Mouse (Mus musculus) ES-E14 (cell line): ENCODE measurements around the gene Mgat2. TPM values are rescaled to one million over a fixed set of nuclear protein-coding genes. Genes with fewer than 3 reads are reported as not detected.
"Not testable (repeated sequence)": the region's sequence is repeated elsewhere in the genome, so short reads cannot be mapped to it uniquely, and the experiment has no call there.

Experiments used
- DNase-seq: peaks from one replicate; pipeline ENCODE4 v3.0.0-alpha.2; 2013; ENCODE audit warnings: low read depth, low spot score
- H3K27ac ChIP-seq: 2 replicates; pipeline ENCODE4 v1.5.1; 2012; ENCODE audit warnings: low read depth, mild to moderate bottlenecking, low read length, moderate library complexity, mixed read lengths; ENCODE audit not compliant: poor library complexity, insufficient read depth, severe bottlenecking
- H3K36me3 ChIP-seq: 2 replicates; pipeline ENCODE4 v1.6.1; 2012; ENCODE audit warnings: mild to moderate bottlenecking, low read length, moderate library complexity, mixed read lengths; ENCODE audit not compliant: control insufficient read depth, poor library complexity, insufficient read depth, severe bottlenecking
- H3K4me1 ChIP-seq, 2 experiments: fragments of 150-350 bp in 1 of 2; sonication (generic) in 1 of 2; 2 replicates each; pipeline ENCODE4 v1.6.1; 2012; ENCODE audit warnings: low read length in 2 of 2, mild to moderate bottlenecking in 1 of 2, mixed read lengths in 1 of 2; ENCODE audit not compliant: control insufficient read depth in 2 of 2, insufficient read depth in 2 of 2, poor library complexity in 1 of 2
- H3K4me3 ChIP-seq, 2 experiments: fragments of 150-350 bp in 1 of 2; sonication (generic) in 1 of 2; 2 replicates each; pipeline ENCODE4 v1.5.1; 2012; ENCODE audit warnings: low read length in 2 of 2, low read depth in 1 of 2, mild to moderate bottlenecking in 1 of 2, mixed read lengths in 1 of 2; ENCODE audit not compliant: insufficient read depth in 1 of 2, poor library complexity in 1 of 2, severe bottlenecking in 1 of 2
- H3K9ac ChIP-seq: 2 replicates; pipeline ENCODE4 v1.6.1; 2012; ENCODE audit warnings: low read depth, mild to moderate bottlenecking, low read length, mixed read lengths; ENCODE audit not compliant: poor library complexity, insufficient read depth, severe bottlenecking
- H3K9me3 ChIP-seq: fragments of 150-350 bp; sonication (generic); 2 replicates; pipeline ENCODE4 v1.6.1; 2012; ENCODE audit warnings: low read depth, mild to moderate bottlenecking, low read length; ENCODE audit not compliant: control insufficient read depth, insufficient read depth
- CHD2 ChIP-seq: IDR thresholded peaks from 2 replicates; pipeline ENCODE4 v1.6.1; 2014; ENCODE audit warnings: mild to moderate bottlenecking, low read depth, low read length, inconsistent platforms
- HCFC1 ChIP-seq: IDR thresholded peaks from 2 replicates; pipeline ENCODE4 v1.6.1; 2012; ENCODE audit warnings: low read length, inconsistent platforms, borderline replicate concordance; ENCODE audit not compliant: insufficient read depth
- MAFK ChIP-seq: IDR thresholded peaks from 2 replicates; pipeline ENCODE4 v1.6.1; 2014; ENCODE audit warnings: mild to moderate bottlenecking, low read depth, low read length, inconsistent platforms; ENCODE audit not compliant: insufficient read depth
- ZC3H11A ChIP-seq: IDR thresholded peaks from 2 replicates; pipeline ENCODE4 v1.6.1; 2012; ENCODE audit warnings: low read depth, mild to moderate bottlenecking, inconsistent platforms, low read length, borderline replicate concordance
- ZNF384 ChIP-seq: IDR thresholded peaks from 2 replicates; pipeline ENCODE4 v1.6.1; 2012; ENCODE audit warnings: low read depth, low read length, inconsistent platforms
- in situ Hi-C, 2 experiments: fragments of 600-800 bp; cut with MboI; formaldehyde crosslinking; loops; one replicate each; pipeline ENCODE4 v1.15.1; 2025; ENCODE audit warnings: low sequenced_read_pairs in 2 of 2, inconsistent platforms in 1 of 2; ENCODE audit not compliant: unreplicated experiment in 2 of 2
- total RNA-seq: library from RNA; depleted of rRNA; stranded (reverse); fragments of 300-350 nt; gene quantifications from 2 replicates; pipeline ENCODE4 v1.2.3, GENCODE M21; 2012

Mgat2 gene
- total RNA-seq, 1 experiment, result 56.8 TPM

DNA sequence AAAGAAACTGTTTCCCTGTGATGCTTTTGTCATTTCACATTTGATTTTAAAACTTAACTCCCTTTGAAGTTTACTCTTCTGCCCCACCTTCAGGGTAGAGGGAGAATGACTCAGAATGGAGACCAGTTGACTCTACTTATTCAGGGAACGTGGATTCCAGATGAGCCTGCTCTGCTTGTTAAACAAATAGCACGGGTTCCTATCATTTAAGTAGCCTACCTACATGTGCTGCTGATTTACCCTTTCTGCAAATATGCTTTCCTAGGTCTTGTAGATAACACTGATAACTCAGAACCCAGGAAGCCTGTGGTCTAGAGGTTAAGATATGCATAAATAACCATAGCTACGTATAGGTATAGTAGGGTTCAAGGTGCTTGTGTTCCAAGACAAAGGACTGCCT, 19.1 kb upstream of the Mgat2 start:
- TF ChIP-seq HCFC1 (no peak), MAFK (no peak), ZC3H11A (no peak), CHD2 (no peak), ZNF384 (no peak)
- no peaks in the 10 kb centered on the region for H3K9me3 ChIP-seq
- H3K4me3 ChIP-seq, result no peak overlapping the region
- H3K9ac ChIP-seq, result no peak overlapping the region
- in situ Hi-C loops, result no loop called here
- no peaks in the 10 kb centered on the region for H3K36me3 ChIP-seq
- DNase-seq, result no peak
- no peak overlapping the region for H3K27ac ChIP-seq
- H3K4me1 ChIP-seq, result peaks cover 0 to 4% of the 10 kb centered on the region in 2 experiments

DNA sequence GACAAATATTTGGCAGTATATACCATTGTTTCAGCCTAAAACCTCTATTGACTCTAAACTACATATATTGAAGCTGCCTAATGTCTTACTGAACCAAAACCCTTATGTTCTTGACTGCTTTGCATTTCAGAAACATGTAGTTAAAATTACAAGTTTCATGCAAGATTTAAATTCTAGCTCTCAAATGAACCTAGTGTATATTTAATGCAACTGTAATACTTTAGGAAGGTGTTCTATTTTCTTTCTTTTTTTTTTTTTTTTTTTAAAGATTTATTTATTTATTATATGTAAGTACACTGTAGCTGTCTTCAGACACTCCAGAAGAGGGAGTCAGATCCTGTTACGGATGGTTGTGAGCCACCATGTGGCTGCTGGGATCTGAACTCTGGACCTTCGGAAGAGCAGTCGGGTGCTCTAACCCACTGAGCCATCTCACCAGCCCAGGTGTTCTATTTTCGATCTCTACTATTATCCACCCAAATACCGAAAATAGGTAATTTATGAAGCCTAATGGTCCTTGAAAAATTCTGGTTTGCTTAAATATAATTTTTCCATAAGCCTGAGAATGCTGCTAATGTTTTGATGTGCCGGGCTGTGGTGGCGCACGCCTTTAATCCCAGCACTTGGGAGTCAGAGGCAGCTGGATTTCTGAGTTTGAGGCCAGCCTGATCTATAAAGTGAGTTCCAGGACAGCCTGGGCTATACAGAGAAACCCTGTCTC, 16.9 kb upstream of the Mgat2 start:
- H3K27ac ChIP-seq, H3K36me3 ChIP-seq, in situ Hi-C loops, H3K4me3 ChIP-seq, H3K4me1 ChIP-seq, H3K9me3 ChIP-seq, DNase-seq, H3K9ac ChIP-seq: not testable (repeated sequence)

DNA sequence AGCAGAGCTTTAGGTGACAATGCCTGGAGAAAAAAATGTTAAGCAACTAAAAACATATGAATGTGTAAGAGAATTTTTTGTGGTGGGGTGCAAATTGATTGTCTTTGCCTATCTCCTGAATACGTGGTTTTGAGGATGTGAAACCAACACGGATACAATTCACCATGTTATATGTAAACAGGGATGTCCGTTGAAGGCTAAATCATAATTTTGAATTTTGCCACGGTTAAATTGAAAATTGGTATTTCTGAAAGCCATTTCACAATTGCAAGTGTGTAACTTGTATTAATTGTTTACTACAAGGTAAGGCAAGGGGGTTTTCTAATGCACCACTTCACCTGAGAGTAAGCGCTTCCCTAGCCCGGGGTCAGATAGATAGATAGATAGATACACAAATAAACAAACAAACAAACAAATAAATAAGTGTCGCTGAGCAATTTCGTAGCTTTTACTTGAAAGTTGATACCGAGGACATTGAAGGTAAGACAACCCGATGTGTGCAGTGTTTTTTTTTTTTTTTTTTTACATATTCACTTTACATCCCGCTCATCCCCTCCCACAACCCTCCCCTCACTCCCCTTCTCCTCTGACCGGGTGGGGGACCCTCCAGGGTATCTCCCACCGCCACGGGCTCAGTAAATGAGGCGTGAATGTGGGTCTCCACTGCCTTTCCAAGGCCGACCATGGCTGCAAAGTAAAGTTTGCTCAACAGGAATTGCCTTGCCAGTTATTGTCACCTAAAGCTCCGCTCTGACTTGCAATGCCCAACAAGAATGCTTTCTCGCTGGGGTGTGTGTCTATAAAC, 16.1 kb upstream of the Mgat2 start:
- Histone ChIP-seq H3K9me3 (no peaks in the 10 kb centered on the region), H3K9ac (peak overlapping the region; percentile 57), H3K4me3 (peak overlapping the region; percentile 61 to 97), H3K36me3 (no peaks in the 10 kb centered on the region; the same call in 1 of the 2 replicates), H3K4me1 (peaks cover 0 to 4% of the 10 kb centered on the region in 2 experiments), H3K27ac (no peak overlapping the region)
- in situ Hi-C loops, result no loop called here
- TF ChIP-seq ZNF384, result no peak
- TF ChIP-seq HCFC1, result no peak
- TF ChIP-seq CHD2, result no peak
- no peak for TF ChIP-seq ZC3H11A
- no peak for TF ChIP-seq MAFK
- DNase-seq, result no peak

DNA sequence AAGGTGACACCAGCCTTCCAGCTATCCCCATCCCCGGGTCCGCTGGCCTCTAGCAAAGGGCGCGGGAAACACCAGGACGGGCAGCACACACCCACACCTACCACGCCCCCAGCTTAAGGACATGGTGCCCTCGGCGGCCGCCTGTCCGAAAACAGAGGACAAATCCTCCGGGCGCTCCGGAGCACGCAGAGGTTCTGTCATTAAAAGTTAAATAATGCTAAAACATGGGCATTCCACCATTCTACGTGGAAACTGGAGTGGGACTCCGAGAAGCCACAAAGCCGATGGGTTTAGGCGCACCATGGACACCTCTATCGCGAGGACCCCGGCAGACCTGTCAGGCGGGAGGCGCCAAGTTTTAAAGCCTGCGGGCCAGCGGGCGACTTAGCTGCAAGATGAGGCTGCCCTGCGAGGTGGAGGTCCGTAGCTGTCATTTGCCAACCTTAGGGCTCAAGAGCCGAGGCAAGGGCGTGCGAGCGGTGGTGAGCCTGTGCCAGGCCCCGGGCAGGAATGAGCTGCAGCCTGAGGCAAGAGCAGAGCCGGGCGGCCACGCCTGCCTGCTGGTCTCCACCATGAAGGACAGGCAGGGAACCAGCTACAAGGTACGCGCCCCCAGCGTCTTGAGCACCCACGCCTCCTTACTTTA, 15.4 kb upstream of the Mgat2 start, which contains the start of gene Lrr1:
TSS of gene Lrr1 (plus strand) at position 354 of the 646 bp plus-strand sequence.
- Histone ChIP-seq H3K27ac (peak within 1 kb of the TSS; percentile 50; the same call in 1 of the 2 replicates), H3K4me3 (peak within 1 kb of the TSS; percentile 61 to 97), H3K36me3 (no peaks in the 10 kb centered on the region; the same call in 1 of the 2 replicates), H3K4me1 (peaks cover 0 to 3% of the 10 kb centered on the region in 2 experiments), H3K9me3 (no peaks in the 10 kb centered on the region), H3K9ac (peak within 1 kb of the TSS; percentile 87)
- TF ChIP-seq ZNF384, result no peak
- no peak for TF ChIP-seq ZC3H11A
- no peak for TF ChIP-seq HCFC1
- no peak for TF ChIP-seq CHD2
- TF ChIP-seq MAFK, result no peak
- DNase-seq, result no peak
- in situ Hi-C loops, result no loop called here
